17 mouse cellular contexts compared by ENCODE assay signal in genomic region chr8:26239604-26240003, GRCm38 (mm10).
A peak's percentile ranks its signal among the peaks of the same experiment; 100 is the strongest.
DNase-seq lines count a peak whose midpoint lies in the region; TF ChIP-seq lines count a peak whose summit lies in the region.
"Had no signal": no experiment of that assay in that cellular context is flagged by ENCODE, and none has a peak within 500 bp of the region (broad histone marks: within the 10 kb centered on the region; RNA-seq: fewer than 3 reads in every experiment).

No protein-coding gene starts in this region.

- TF ChIP-seq RAD21 in MEL (IDR thresholded peaks at IDR 0.05; ENCODE audit: low read depth, low read length) = no peak

- H3K9me3 ChIP-seq in heart, embryonic 10.5 days = no peaks in the 10 kb centered on the region
- no peaks in the 10 kb centered on the region for H3K9me3 ChIP-seq in MEL (replicated peaks; ENCODE audit: insufficient read depth, low read length)
- H3K9me3 ChIP-seq in megakaryocyte, embryonic 14.5 days = no peaks in the 10 kb centered on the region
- H3K9me3 ChIP-seq: embryonic facial prominence, embryonic 10.5 days; forebrain, embryonic 10.5 days; limb, embryonic 15.5 days; midbrain, embryonic 12.5 days had no signal

- intact Hi-C loops in heart, postnatal 14 days (cut with DNase I) = no loop called here
- intact Hi-C loops in heart, postnatal 10 days (cut with DNase I) = no loop called here
- intact Hi-C loops in gastrocnemius, postnatal 14 days (cut with DNase I; ENCODE audit: low total_unique reads) = no loop called here

- 60% methylated on average over 4 of the region's 4 CpGs for WGBS in heart, embryonic 10.5 days

- DNase-seq in heart, embryonic 10.5 days (ENCODE audit: low spot score) = no peak
- no peak for DNase-seq in heart, postnatal 14 days
- DNase-seq in MEL (ENCODE audit: low read depth, low spot score) = peak; percentile 26
- peak; percentile 24 to 40 for DNase-seq in heart, postnatal 10 days
- DNase-seq in cerebellum, adult 8-10 months = no peak
- no peak for DNase-seq in gastrocnemius, postnatal 14 days
- no peak for DNase-seq in frontal cortex, postnatal 14 days (ENCODE audit: low spot score in 2 of 2)
- DNase-seq: adrenal gland, postnatal 36 days; cerebellum, adult 11-12 months; kidney, postnatal 14 days; thymus, postnatal 14 days had no signal

- no peak overlapping the region for H3K4me3 ChIP-seq in heart, embryonic 10.5 days
- H3K4me3 ChIP-seq in MEL (ENCODE audit: control insufficient read depth in 1 of 2, insufficient read depth in 1 of 2, low read depth in 2 of 2, low read length in 2 of 2) = no peak overlapping the region
- H3K4me3 ChIP-seq in megakaryocyte, embryonic 14.5 days (replicated peaks) = peak overlapping the region; percentile 79
- H3K4me3 ChIP-seq: embryonic facial prominence, embryonic 10.5 days; forebrain, embryonic 10.5 days; limb, embryonic 15.5 days; midbrain, embryonic 12.5 days had no signal

- no peak for TF ChIP-seq CTCF in MEL (IDR thresholded peaks at IDR 0.05 in 2 of 3, conservative IDR thresholded peaks at IDR 0.05 in 1 of 3; ENCODE audit: control insufficient read depth in 1 of 3, insufficient read depth in 1 of 3, low read depth in 2 of 3, low read length in 3 of 3, poor library complexity in 1 of 3, severe bottlenecking in 1 of 3)

- H3K79me2 ChIP-seq in MEL (ENCODE audit: control insufficient read depth, insufficient read depth, low read length, poor library complexity) = no peaks in the 10 kb centered on the region

- H3K27ac ChIP-seq in heart, embryonic 10.5 days = peak overlapping the region; percentile 29; the same call in 1 of the 2 replicates
- H3K27ac ChIP-seq in MEL (ENCODE audit: control insufficient read depth, low read depth, low read length) = no peak overlapping the region
- H3K27ac ChIP-seq: embryonic facial prominence, embryonic 10.5 days; forebrain, embryonic 10.5 days; hindbrain, embryonic 14.5 days; limb, embryonic 15.5 days; midbrain, embryonic 12.5 days had no signal

- no peaks in the 10 kb centered on the region for H3K27me3 ChIP-seq in heart, embryonic 10.5 days (ENCODE audit: insufficient read depth, poor library complexity, severe bottlenecking)
- H3K27me3 ChIP-seq in MEL (ENCODE audit: control insufficient read depth in 1 of 2, insufficient read depth in 2 of 2, low read length in 2 of 2) = no peaks in the 10 kb centered on the region
- H3K27me3 ChIP-seq in megakaryocyte, embryonic 14.5 days (replicated peaks) = no peaks in the 10 kb centered on the region
- H3K27me3 ChIP-seq: limb, embryonic 15.5 days; midbrain, embryonic 12.5 days had no signal

- no peak for TF ChIP-seq POLR2A in MEL (IDR thresholded peaks at IDR 0.05; ENCODE audit: control insufficient read depth in 1 of 2, insufficient read depth in 1 of 2, low read depth in 1 of 2, low read length in 2 of 2, poor library complexity in 1 of 2)

- H3K36me3 ChIP-seq in heart, embryonic 10.5 days = no peaks in the 10 kb centered on the region
- no peaks in the 10 kb centered on the region for H3K36me3 ChIP-seq in MEL (ENCODE audit: control insufficient read depth in 1 of 2, insufficient read depth in 2 of 2, low read length in 2 of 2)
- no peaks in the 10 kb centered on the region for H3K36me3 ChIP-seq in megakaryocyte, embryonic 14.5 days (replicated peaks; ENCODE audit: low read length)
- H3K36me3 ChIP-seq: embryonic facial prominence, embryonic 10.5 days; forebrain, embryonic 10.5 days; limb, embryonic 15.5 days; midbrain, embryonic 12.5 days had no signal

- H3K4me1 ChIP-seq in heart, embryonic 10.5 days = no peaks in the 10 kb centered on the region
- H3K4me1 ChIP-seq in MEL (ENCODE audit: control insufficient read depth in 1 of 2, insufficient read depth in 2 of 2, low read length in 2 of 2) = no peaks in the 10 kb centered on the region
- peaks cover 12% of the 10 kb centered on the region for H3K4me1 ChIP-seq in megakaryocyte, embryonic 14.5 days
- H3K4me1 ChIP-seq: embryonic facial prominence, embryonic 10.5 days; forebrain, embryonic 10.5 days; limb, embryonic 15.5 days; midbrain, embryonic 12.5 days had no signal

- no peak for TF ChIP-seq EP300 in MEL (IDR thresholded peaks at IDR 0.05; ENCODE audit: low read depth in 1 of 2, low read length in 2 of 2)

- no peak overlapping the region for H3K9ac ChIP-seq in MEL (ENCODE audit: control insufficient read depth, low read depth, low read length, poor library complexity, severe bottlenecking)
- H3K9ac ChIP-seq: hindbrain, embryonic 14.5 days; limb, embryonic 15.5 days; midbrain, embryonic 12.5 days had no signal

TF ChIP-seq in MEL, 35 proteins besides CTCF, POLR2A, EP300 and RAD21:
- TF ChIP-seq CHD2 (IDR thresholded peaks at IDR 0.05; ENCODE audit: low read length) (no peak), GABPA (IDR thresholded peaks at IDR 0.05; ENCODE audit: low read depth, low read length) (no peak), BHLHE40 (IDR thresholded peaks at IDR 0.05; ENCODE audit: borderline replicate concordance, low read depth, low read length) (no peak), MYB (IDR thresholded peaks at IDR 0.05; ENCODE audit: low read depth, low read length) (no peak), HCFC1 (IDR thresholded peaks at IDR 0.05; ENCODE audit: low read depth, low read length) (no peak), MAX (IDR thresholded peaks at IDR 0.05; ENCODE audit: low read length) (no peak)

Comparison
In these comparisons a context has a peak if more than half of its experiments do, and no peak if none do; other contexts are left out.
1. DNase-seq: peak in MEL (single experiment) and heart, postnatal 10 days (2 of 2); none in heart, embryonic 10.5 days (single experiment), heart, postnatal 14 days (0 of 2), cerebellum, adult 8-10 months (single experiment), gastrocnemius, postnatal 14 days (single experiment) and frontal cortex, postnatal 14 days (0 of 2).